Mouse (Mus musculus) heart, embryonic 15.5 days (tissue): ENCODE measurements around the gene AI182371. TPM values are rescaled to one million over a fixed set of nuclear protein-coding genes. Genes with fewer than 3 reads are reported as not detected.

ENCODE experiments used
- ATAC-seq: fragments of 200-750 bp; cut with Nextera tagmentation; replicated peaks from 2 replicates; pipeline ENCODE4 v1.8.0; 2017; ENCODE audit warnings: low read depth, moderate TSS enrichment; ENCODE audit not compliant: insufficient number of reproducible peaks, insufficient read depth, low FRiP score
- H3K27ac ChIP-seq: fragments of 300-500 bp; sonication (generic); 2 replicates; pipeline ENCODE4 v1.5.1; 2015; ENCODE audit warnings: mild to moderate bottlenecking, inconsistent platforms
- H3K27me3 ChIP-seq: fragments of 300-500 bp; sonication (generic); 2 replicates; pipeline ENCODE4 v1.6.1; 2015; ENCODE audit warnings: inconsistent platforms
- H3K36me3 ChIP-seq: fragments of 300-500 bp; sonication (generic); 2 replicates; pipeline ENCODE4 v1.6.1; 2015; ENCODE audit warnings: mild to moderate bottlenecking, inconsistent platforms
- H3K4me1 ChIP-seq: fragments of 300-500 bp; sonication (generic); replicated peaks from 2 replicates; pipeline ENCODE4 v1.6.1; 2015; ENCODE audit warnings: inconsistent platforms
- H3K4me2 ChIP-seq: fragments of 300-500 bp; sonication (generic); 2 replicates; pipeline ENCODE4 v1.6.1; 2015; ENCODE audit warnings: inconsistent platforms, mild to moderate bottlenecking, moderate library complexity
- H3K4me3 ChIP-seq: fragments of 300-500 bp; sonication (generic); 2 replicates; pipeline ENCODE4 v1.5.1; 2015; ENCODE audit warnings: mild to moderate bottlenecking, inconsistent platforms
- H3K9ac ChIP-seq: fragments of 300-500 bp; sonication (generic); 2 replicates; pipeline ENCODE4 v1.6.1; 2015; ENCODE audit warnings: mild to moderate bottlenecking, inconsistent platforms
- H3K9me3 ChIP-seq: fragments of 300-500 bp; sonication (generic); replicated peaks from 2 replicates; pipeline ENCODE4 v1.6.1; 2016; ENCODE audit warnings: inconsistent platforms
- whole genome bisulfite sequencing: fragments of 180-500 bp; shearing (Covaris S2); methylation state at CpG from one replicate; pipeline ENCODE4 v1.1.7; 2015; ENCODE audit warnings: mixed read lengths; 5-methylcytosine and 5-hydroxymethylcytosine counted together
- polyA plus RNA-seq: library from polyadenylated mRNA; unstranded; fragments of >200 nt; fragmentation: Nextera tagmentation; extraction: Ambion mirVana; gene quantifications from 2 replicates; pipeline ENCODE4 v1.2.1, GENCODE M21; 2015

The AI182371 gene
- polyA plus RNA-seq, 1 experiment from 2014 or later = 0.19 TPM

DNA sequence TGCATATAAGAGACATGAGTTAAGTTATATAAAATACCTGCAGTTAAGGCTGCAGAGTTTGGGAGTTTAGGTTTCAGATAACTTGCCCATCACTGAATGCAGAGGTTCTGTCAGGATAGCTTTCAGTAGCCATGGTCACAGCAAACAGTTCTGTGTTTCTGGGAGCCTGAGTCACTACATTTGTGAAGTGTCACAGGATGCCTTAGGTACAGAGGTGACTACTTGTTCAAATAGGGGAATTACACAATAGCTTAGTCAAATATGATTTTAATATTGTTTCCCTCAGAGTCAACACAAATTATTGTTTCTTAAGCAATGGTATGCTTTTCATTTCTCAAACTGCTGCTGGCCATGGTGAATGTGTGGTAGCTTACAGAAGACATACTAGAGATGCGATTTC lies 32.2 kb downstream of the AI182371 start:
- Histone ChIP-seq H3K9ac (no peak overlapping the region), H3K4me3 (no peak overlapping the region), H3K9me3 (no peaks in the 10 kb centered on the region), H3K27ac (no peak overlapping the region), H3K36me3 (no peaks in the 10 kb centered on the region), H3K4me1 (no peaks in the 10 kb centered on the region), H3K27me3 (no peaks in the 10 kb centered on the region), H3K4me2 (no peak overlapping the region)
- ATAC-seq = no peak
- WGBS = 89% methylated on average over 1 of the region's 1 CpGs

DNA sequence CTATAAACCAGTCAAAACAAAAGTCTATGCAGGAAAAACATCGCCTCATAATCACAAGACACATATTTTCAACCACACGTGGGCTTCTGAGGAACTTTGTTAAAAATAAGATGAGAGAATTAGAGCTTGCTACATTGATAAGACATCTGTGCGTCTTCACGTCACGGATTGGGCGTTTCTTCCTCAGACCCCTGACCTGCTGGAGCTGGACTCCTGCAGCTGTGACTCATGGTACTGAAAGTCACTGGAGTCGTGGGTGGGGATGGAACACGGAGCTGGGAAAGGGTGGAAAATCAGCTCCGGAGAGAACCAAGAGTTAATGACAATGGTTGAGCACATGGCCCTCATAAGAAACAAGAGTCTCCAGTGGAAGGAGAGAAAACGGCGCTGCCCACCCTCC lies 34.2 kb downstream of the AI182371 start:
- Histone ChIP-seq H3K36me3 (no peaks in the 10 kb centered on the region), H3K4me2 (no peak overlapping the region), H3K27me3 (no peaks in the 10 kb centered on the region), H3K27ac (no peak overlapping the region), H3K4me3 (no peak overlapping the region), H3K4me1 (no peaks in the 10 kb centered on the region), H3K9ac (no peak overlapping the region), H3K9me3 (no peaks in the 10 kb centered on the region)
- ATAC-seq = no peak
- WGBS = 75% methylated on average over 11 of the region's 11 CpGs

DNA sequence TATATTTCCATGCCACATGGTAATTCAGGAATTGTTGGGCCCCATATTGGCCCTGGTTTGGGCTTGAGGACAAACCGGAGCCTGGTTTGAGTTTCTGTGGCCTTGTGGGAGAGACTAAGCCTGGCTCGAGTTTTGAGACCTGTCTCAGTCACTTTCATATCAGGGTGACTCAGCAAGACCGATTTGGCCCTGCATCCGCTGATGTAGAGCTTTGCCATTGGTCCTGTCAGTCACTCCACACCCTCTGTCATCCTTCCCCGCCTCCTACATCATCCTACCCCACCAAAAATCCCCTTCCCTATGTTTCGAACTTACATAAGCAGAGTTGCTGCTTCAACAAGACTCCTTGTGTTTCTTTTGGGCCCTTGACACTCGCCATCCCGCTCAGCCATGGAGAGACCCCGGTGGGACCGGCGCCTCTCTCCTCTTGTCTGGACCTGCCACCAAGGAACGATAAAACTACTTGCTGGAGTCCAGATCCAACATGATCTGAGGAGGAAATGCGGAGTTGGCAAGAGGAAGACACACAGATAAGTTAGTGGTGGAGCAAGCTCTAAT lies 34.7 kb downstream of the AI182371 start:
- Histone ChIP-seq H3K4me1 (no peaks in the 10 kb centered on the region), H3K4me3 (no peak overlapping the region), H3K27ac (no peak overlapping the region), H3K4me2 (no peak overlapping the region), H3K9me3 (no peaks in the 10 kb centered on the region), H3K27me3 (no peaks in the 10 kb centered on the region), H3K9ac (no peak overlapping the region), H3K36me3 (no peaks in the 10 kb centered on the region)
- no peak for ATAC-seq
- 81% methylated on average over 13 of the region's 13 CpGs for WGBS

DNA sequence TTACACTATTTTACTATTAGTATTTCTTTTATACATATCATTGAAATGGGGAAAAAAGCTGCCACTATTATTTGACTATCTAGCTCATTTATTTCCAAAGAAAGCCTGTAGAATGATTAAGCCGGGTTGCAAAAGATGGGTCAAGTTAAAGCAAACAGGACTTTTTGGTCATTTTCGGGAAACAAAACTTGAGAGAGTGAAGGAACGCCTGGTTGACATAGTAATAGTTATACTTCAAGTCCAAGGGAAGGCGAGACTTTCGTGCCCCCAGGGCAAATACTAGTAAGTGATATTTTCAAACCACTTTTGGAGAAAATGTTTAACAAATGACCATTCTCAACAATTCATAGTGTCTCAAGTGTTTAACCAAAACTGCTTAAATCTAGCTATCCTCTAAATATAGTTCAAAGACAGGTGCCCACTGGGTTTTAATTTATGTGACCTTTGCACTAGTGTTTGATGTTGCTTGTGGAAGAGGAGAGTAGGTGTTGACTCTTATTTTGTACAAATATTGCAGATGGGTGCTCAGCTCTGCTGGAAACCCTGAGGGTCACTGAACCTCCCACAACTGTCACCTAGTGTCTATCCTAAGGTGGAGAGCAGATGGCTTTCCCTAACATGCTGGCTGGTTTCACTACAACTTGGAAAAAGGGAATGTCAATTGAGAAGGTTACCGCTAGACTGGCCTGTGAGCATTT lies 37.9 kb downstream of the AI182371 start:
- ATAC-seq = no peak

DNA sequence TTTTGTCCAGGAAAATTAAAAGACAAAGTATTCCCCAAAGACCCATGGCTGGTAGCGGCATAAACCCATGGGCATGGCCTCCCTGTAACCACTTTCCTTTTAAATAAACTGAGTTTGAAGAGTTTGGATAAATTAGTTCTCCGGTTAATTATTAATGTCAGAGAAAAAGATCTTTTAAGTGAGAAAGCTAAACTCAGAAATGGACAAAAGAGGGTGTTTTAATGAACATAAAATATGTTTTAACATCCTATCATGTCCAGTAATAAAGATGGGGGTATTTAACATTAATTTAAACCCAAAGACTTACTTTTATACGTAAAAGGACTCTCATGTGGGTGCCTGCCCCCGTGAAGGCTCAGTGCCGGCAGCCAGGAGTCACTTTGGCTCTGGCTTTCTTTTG lies 40.0 kb downstream of the AI182371 start, which contains the start of gene Hc:
Gene Hc (minus strand): TSS at position 101 of the 400 bp plus-strand sequence.
- no peak within 1 kb of the TSS for H3K9ac ChIP-seq
- H3K27me3 ChIP-seq = no peaks in the 10 kb centered on the region
- 78% methylated on average over 5 of the region's 5 CpGs for WGBS
- H3K4me3 ChIP-seq = no peak within 1 kb of the TSS
- no peak for ATAC-seq
- H3K9me3 ChIP-seq = no peaks in the 10 kb centered on the region
- no peak within 1 kb of the TSS for H3K27ac ChIP-seq
- H3K4me2 ChIP-seq = no peak within 1 kb of the TSS
- no peaks in the 10 kb centered on the region for H3K4me1 ChIP-seq
- no peaks in the 10 kb centered on the region for H3K36me3 ChIP-seq

More for the DNA sequence above, 37.9 kb downstream of the AI182371 start:
- H3K4me1 ChIP-seq = no peaks in the 10 kb centered on the region
- H3K36me3 ChIP-seq = no peaks in the 10 kb centered on the region
- no peak overlapping the region for H3K4me3 ChIP-seq
- no peak overlapping the region for H3K27ac ChIP-seq
- 84% methylated on average over 6 of the region's 6 CpGs for WGBS
- no peaks in the 10 kb centered on the region for H3K27me3 ChIP-seq
- H3K9ac ChIP-seq = no peak overlapping the region
- H3K9me3 ChIP-seq = no peaks in the 10 kb centered on the region
- no peak overlapping the region for H3K4me2 ChIP-seq

DNA sequence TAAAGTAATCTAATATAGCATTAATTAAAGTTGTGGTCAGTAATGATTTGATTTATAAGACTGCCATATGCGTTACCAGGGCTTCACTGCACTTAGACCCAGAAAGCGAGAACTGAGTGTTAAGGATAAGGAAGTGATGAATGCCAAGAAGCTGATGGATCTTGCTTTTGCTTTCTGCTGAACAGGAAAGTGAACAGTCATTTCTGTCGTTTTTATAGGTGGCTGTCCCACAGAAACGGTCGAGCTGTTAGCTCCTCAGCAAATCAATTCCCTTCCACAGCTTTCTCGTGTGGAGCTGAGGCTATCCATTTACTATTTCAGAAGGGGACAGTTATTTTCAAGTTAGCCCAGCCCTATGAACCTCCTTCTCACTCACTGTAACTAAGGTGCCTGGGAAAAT lies 40.4 kb downstream of the AI182371 start:
- Histone ChIP-seq H3K9ac (no peak overlapping the region), H3K9me3 (no peaks in the 10 kb centered on the region), H3K27me3 (no peaks in the 10 kb centered on the region), H3K4me1 (no peaks in the 10 kb centered on the region), H3K36me3 (no peaks in the 10 kb centered on the region), H3K4me3 (no peak overlapping the region), H3K27ac (no peak overlapping the region), H3K4me2 (no peak overlapping the region)
- 50% methylated on average over 6 of the region's 6 CpGs for WGBS
- ATAC-seq = no peak

DNA sequence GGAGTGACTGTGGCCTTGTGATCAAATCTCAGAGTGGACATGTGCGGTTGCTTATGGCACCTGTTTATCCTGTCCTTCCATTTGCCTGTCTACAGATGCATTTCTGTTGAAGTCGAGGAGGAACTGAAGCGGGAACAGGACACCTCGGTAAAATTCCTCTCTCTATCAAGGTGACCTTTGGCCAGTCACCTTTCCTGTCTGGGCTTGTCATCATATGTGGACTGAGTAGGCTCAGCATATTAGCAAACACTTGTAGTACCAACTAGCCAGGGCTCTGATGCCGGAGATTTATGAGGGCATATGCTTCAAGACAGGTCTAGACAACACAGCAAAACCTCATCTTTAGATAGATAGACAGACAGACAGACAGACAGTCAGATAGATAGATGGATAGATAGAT lies 41.1 kb downstream of the AI182371 start:
- 70% methylated on average over 5 of the region's 5 CpGs for WGBS
- no peak for ATAC-seq
- no peaks in the 10 kb centered on the region for H3K9me3 ChIP-seq
- no peaks in the 10 kb centered on the region for H3K36me3 ChIP-seq
- no peaks in the 10 kb centered on the region for H3K27me3 ChIP-seq
- H3K4me1 ChIP-seq = no peaks in the 10 kb centered on the region
- H3K4me3 ChIP-seq = no peak overlapping the region
- no peak overlapping the region for H3K27ac ChIP-seq
- no peak overlapping the region for H3K9ac ChIP-seq
- no peak overlapping the region for H3K4me2 ChIP-seq

DNA sequence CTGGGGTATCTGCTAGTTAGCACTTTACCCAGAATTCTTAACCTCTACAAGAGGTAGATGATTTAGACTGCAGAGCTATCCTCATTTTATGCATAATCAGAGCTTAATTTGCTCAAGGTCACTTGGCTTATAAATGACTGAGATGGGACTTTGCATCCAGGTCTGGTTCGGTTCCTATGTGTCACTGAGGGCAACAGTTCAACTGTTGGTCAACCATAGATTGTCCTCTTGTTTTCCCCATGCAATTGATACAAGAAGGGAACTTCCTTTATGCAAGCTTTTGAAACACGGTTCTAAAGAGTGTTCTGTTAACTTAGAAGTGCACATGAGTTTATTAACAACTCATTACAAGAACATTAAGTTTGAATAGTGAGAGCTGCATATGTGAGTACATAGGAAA lies 43.0 kb downstream of the AI182371 start:
- Histone ChIP-seq H3K9ac (no peak overlapping the region), H3K27me3 (no peaks in the 10 kb centered on the region), H3K4me3 (no peak overlapping the region), H3K4me1 (no peaks in the 10 kb centered on the region), H3K9me3 (no peaks in the 10 kb centered on the region), H3K4me2 (no peak overlapping the region), H3K27ac (no peak overlapping the region), H3K36me3 (no peaks in the 10 kb centered on the region)
- ATAC-seq = no peak
- WGBS = 76% methylated on average over 2 of the region's 2 CpGs

DNA sequence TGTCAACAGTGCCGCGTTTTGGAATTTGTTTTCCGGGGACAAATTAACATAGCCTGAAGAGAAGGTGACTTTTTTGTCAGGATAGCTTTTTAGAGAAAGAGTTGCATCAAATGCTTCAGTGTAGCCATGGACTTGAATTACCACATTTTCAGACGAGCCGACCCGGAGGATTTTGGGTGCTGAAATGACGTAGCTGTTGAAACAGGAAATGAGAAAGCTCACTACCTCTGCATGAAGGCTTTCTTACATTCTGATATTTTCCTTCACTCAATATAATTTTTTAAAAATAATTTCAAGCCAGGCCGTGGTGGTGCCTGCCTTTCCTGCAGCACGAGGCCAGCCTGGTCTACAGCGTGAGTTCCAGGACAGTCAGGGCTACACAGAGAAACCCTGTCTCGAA lies 44.1 kb downstream of the AI182371 start:
- no peak overlapping the region for H3K27ac ChIP-seq
- 80% methylated on average over 11 of the region's 11 CpGs for WGBS
- H3K36me3 ChIP-seq = no peaks in the 10 kb centered on the region
- H3K27me3 ChIP-seq = no peaks in the 10 kb centered on the region
- no peak for ATAC-seq
- no peak overlapping the region for H3K4me2 ChIP-seq
- no peak overlapping the region for H3K9ac ChIP-seq
- H3K4me1 ChIP-seq = no peaks in the 10 kb centered on the region
- H3K4me3 ChIP-seq = no peak overlapping the region
- no peaks in the 10 kb centered on the region for H3K9me3 ChIP-seq

DNA sequence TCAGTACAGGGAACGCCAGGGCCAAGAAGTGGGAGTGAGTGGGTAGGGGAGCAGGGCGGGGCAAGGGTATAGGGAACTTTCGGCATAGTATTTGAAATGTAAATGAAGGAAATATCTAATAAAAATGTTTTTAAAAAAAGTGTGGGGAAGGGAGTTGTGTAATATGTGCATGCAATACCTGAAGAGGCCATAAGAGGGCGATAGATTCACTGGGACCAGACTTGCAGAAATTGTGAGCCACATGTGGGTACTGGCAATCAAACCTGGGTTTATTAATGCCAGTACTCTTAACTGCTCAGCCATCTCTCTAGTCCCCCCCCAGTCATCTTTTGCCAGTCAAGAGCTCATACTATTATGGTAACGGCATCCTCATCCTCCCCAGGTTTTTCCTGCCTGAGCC lies 52.5 kb downstream of the AI182371 start:
- ATAC-seq = no peak
- Histone ChIP-seq H3K4me1 (no peaks in the 10 kb centered on the region), H3K27me3 (no peaks in the 10 kb centered on the region), H3K9me3 (no peaks in the 10 kb centered on the region), H3K36me3 (no peaks in the 10 kb centered on the region), H3K4me3 (no peak overlapping the region), H3K27ac (no peak overlapping the region), H3K9ac (no peak overlapping the region), H3K4me2 (no peak overlapping the region)
- WGBS = 36% methylated on average over 5 of the region's 5 CpGs

DNA sequence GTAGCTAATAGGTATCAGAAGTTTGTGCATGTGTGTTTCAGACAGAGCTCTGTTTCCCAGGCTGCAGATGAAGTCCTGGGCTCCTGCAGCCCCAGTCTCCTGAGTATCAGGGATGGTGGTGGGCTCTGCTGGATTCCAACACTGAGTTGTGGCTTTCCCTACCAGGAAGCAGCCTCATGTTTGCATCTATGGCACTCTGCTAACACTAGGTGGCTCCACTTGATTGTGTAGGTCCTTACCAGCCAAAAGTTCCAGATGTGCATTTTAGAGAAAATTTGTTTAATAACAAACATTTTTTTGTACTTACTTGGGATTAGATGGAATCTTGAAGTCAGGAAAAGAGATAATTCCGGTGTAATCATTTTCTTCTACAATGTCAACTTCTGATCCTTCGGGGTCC lies 56.4 kb downstream of the AI182371 start:
- Histone ChIP-seq H3K4me3 (no peak overlapping the region), H3K36me3 (no peaks in the 10 kb centered on the region), H3K27me3 (no peaks in the 10 kb centered on the region), H3K9ac (no peak overlapping the region), H3K9me3 (no peaks in the 10 kb centered on the region), H3K27ac (no peak overlapping the region), H3K4me1 (no peaks in the 10 kb centered on the region), H3K4me2 (no peak overlapping the region)
- ATAC-seq = no peak
- 66% methylated on average over 2 of the region's 2 CpGs for WGBS
